Mouse (Mus musculus) adrenal gland, adult 2 months (tissue): ENCODE measurements around the gene Adig. TPM values are rescaled to one million over a fixed set of nuclear protein-coding genes. Genes with fewer than 3 reads are reported as not detected.
A peak's percentile ranks its signal among the peaks of the same experiment; 100 is the strongest.

Experiments
- DNase-seq: peaks from one replicate; pipeline ENCODE4 v3.0.0; 2021
- long read RNA-seq: library from polyadenylated mRNA; stranded (forward); transcript quantifications from one replicate; pipeline ENCODE4 v2.0.0, GENCODE M21; 2021
- polyA plus RNA-seq: library from polyadenylated mRNA; depleted of rRNA; stranded (reverse); fragments of >200 nt; gene quantifications from 2 replicates; pipeline ENCODE4 v1.2.3, GENCODE M21; 2012; rRNA removed
- total RNA-seq, 2 experiments: library from RNA; stranded (reverse); gene quantifications; 2 replicates each; pipeline ENCODE4 v1.2.3; 2021

Gene Adig
- total RNA-seq (100 to 1,000 TPM in 1 of 2 experiments, 10 to 100 TPM in 1; 87.9 to 143 TPM), polyA plus RNA-seq (74.3 and 95.0 TPM in 2 replicates)
- long read RNA-seq, transcript Adig-201 (3 exons, 632 nt): major isoform, 37 of 57 reads
- long read RNA-seq, partial matches to known transcripts: 0 of 57 reads
- long read RNA-seq, other reads (novel, unspliced or antisense): 19 of 57 reads

GRCm38 (mm10) chr2:158501836-158502812 is at the start of gene Adig:
Gene Adig, plus strand, starts transcription at chr2:158502612.
- DNase-seq: peak; percentile 30

GRCm38 (mm10) chr2:158456451-158456850 is 46.0 kb upstream of the Adig start:
- no peak for DNase-seq

GRCm38 (mm10) chr2:158457610-158458009 is 44.8 kb upstream of the Adig start:
- no peak for DNase-seq

GRCm38 (mm10) chr2:158462450-158462849 is 40.0 kb upstream of the Adig start:
- no peak for DNase-seq

- DNase-seq: no peak
These were observed 28.3 kb upstream of the Adig start for GRCm38 (mm10) chr2:158474159-158474558.

GRCm38 (mm10) chr2:158477640-158478039 is 24.8 kb upstream of the Adig start:
- no peak for DNase-seq

GRCm38 (mm10) chr2:158498457-158498856 is 4.0 kb upstream of the Adig start:
- no peak for DNase-seq

- no peak for DNase-seq
These were observed 814 bp downstream of the Adig start for GRCm38 (mm10) chr2:158503226-158503625.

- DNase-seq: no peak
These were observed 1.3 kb downstream of the Adig start for GRCm38 (mm10) chr2:158503671-158504070.

- DNase-seq: no peak
These were observed 4.1 kb downstream of the Adig start for GRCm38 (mm10) chr2:158506475-158506874.

- DNase-seq: no peak
These were observed 4.6 kb downstream of the Adig start for GRCm38 (mm10) chr2:158507046-158507445.

GRCm38 (mm10) chr2:158510665-158511064 is 8.3 kb downstream of the Adig start:
- peak; percentile 86 for DNase-seq

GRCm38 (mm10) chr2:158512528-158512927 is 10.1 kb downstream of the Adig start, which contains the start of gene Arhgap40:
Gene Arhgap40, plus strand, starts transcription at chr2:158512796.
- DNase-seq: no peak

GRCm38 (mm10) chr2:158513821-158514336 is 11.5 kb downstream of the Adig start:
- no peak for DNase-seq

GRCm38 (mm10) chr2:158518583-158518982 is 16.2 kb downstream of the Adig start:
- no peak for DNase-seq

- no peak for DNase-seq
These were observed 16.7 kb downstream of the Adig start for GRCm38 (mm10) chr2:158519071-158519470.

GRCm38 (mm10) chr2:158519800-158520199 is 17.4 kb downstream of the Adig start:
- DNase-seq: no peak

- peak; percentile 74 for DNase-seq
These were observed 20.6 kb downstream of the Adig start for GRCm38 (mm10) chr2:158523060-158523459.

- no peak for DNase-seq
These were observed 21.9 kb downstream of the Adig start for GRCm38 (mm10) chr2:158524129-158524860.

- DNase-seq: peak; percentile 52
These were observed 31.7 kb downstream of the Adig start for GRCm38 (mm10) chr2:158534090-158534489.

GRCm38 (mm10) chr2:158534559-158534958 is 32.1 kb downstream of the Adig start:
- no peak for DNase-seq
